Mouse (Mus musculus): ENCODE measurements around the gene Wdr24.

Wdr24 gene

DNA sequence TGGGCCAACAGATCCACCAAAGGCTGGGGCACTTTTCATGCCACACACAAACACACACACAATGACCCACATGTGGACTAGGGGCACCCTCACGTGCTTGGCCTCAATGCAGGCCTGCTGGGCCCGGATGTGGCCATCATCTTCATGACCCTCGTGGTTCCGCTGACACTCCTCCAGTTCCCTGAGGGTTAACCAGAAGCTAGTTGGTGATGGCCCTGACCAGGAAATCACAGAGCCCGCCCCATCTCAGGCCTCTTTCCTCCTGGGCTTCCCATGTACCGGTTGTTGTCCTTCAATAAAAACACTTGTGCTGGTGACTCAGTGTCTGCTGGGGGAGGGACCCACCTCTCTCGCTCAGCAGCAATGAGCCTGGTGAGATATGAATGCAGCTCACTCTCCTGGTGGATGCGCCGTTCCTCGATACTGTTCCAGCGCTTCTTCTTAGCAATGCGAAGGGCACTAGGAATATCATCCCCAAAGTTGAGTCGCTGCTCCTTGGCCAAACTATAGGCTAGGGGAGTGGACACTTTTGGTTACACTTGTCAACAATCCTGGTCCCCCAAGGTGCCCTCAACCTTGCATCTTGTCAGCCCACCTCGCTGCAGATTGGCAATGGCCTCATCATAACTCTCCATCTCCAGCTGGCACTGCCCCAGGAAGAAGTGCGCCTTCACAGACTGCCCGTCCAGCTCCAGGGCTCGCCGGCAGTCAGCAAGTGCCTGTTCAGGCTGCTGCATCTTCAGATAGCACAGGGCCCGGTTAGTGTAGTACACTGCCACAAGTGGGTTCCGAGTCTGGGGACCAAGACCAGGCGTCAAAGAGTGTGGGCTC lies 8.2 kb downstream of the Wdr24 start:
- no peak for DNase-seq (ENCODE audit: low spot score)

DNA sequence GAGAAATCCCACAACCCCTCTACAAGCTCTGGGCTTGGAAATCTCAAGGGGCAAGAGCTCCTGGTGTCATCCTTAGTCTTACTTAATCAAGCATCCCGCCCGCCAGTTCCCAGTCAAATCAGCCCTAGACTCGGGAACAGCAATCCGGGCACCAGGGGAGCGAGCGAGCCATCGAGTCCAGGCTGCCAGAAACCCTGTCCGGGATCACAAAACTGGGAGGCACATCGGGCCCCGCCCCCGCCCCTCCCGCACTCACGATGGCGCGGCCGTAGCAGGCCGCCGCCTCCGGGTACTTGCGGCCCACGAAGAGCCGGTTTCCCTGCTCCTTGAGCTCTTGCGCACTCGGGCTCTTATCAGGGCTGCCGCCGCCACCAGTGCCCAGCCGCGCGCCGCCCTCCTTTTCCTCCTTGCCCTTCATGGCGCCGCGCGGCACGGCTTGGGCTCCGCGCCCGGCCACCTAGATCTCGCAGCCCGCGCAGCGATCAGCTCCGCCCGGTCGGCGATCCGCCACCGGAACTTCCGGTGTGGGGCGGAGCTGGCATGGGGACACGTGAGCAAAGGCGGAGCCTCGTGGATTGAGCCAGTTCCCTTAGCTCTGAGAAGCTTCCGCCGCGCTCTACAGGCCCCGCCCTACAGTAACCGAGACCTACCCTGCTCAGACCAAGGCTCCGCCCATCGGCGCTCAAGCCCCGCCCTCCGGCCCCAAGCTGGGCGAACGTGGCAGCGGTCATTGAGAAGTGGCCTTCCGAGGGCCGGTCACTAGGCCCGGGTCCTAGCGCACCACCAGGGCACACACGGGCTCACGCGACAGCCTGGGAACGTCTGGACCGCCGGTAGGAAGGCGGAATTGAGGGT lies 9.2 kb downstream of the Wdr24 start:
- DNase-seq (ENCODE audit: low spot score) = peak; percentile 99

DNA sequence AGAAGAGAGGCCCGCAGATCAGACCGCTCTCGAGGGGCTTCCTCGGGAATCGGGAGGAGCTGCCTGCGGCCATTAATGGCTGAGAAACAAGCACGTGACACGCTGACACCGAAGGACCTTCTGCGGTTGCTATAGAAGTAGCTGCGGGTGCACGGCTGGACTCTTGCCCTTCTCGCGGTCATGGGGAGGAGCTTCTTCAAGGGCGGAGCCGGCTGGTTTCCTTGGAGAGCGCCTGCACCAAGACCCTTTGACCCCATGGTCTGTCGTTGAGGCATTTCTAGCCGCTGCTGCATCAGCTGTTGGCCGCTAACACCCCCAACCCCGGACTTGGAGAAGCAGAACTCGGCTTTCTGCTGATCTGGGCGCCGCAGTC lies 9.8 kb downstream of the Wdr24 start, which contains the start of gene Stub1:
Gene Stub1, minus strand, starts transcription at position 114 of the 373 bp plus-strand sequence.
- peak; percentile 98 for DNase-seq (ENCODE audit: low spot score)

DNA sequence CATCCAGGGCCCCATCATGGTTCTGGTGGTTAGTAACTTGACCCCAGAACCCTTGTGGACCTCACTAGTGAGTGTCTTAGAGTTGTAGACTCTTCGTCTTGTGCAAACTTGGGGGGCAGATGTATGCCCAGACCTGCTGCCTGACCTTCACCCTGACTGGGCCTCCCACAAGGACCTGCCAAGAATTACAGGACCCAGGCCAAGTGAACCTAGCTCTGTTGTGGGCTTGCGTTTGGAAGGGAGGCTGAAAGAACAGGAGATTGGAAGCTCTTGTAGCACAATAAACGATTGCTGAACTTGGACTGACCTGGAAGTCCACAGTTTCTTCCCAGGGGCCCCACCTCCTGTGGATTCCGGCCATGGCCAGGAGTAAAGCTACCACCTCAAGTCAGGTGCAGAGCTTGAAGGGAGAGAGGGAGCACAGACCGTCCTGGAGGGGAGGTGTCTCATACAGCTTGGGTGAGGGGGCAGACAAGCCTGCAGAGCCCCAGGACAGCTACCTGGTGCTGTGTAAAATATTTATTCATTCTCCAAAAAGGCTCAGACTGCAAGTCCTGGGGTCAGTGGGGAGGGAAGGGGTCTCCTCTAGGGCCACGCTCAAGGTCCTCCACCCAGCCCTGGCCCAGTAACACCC lies 10.7 kb downstream of the Wdr24 start:
- DNase-seq (ENCODE audit: low spot score) = no peak

DNA sequence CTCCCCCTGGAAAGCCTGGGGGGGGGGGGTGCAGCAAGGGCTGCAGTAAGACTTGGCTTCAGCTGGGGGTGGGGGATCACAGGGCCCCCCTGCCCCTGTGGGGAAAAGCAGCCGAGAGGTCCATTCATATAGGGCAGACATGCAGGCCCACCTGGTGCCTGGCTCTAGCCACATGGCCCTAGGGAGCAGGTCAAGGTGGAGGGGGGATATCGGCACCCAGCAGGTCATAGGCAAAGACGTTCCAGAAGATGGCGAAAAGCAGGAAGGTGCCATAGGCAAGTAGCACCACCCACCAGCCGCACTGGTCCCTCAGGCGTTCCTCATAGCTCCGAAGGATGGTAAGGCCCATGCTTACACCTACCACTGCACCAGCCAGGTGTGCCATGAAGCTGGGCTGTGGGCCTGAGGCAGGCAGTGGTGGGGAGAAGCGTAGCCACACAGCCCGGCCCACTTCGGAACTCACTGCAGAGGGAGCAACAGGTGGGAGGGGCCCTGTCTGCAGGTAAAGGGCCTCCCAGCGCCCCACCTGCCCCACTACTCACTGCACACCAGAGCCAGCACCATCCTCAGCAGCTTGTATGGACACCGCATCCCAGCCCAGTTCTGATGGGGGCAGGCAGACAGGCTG lies 11.3 kb downstream of the Wdr24 start:
- DNase-seq (ENCODE audit: low spot score) = no peak

DNA sequence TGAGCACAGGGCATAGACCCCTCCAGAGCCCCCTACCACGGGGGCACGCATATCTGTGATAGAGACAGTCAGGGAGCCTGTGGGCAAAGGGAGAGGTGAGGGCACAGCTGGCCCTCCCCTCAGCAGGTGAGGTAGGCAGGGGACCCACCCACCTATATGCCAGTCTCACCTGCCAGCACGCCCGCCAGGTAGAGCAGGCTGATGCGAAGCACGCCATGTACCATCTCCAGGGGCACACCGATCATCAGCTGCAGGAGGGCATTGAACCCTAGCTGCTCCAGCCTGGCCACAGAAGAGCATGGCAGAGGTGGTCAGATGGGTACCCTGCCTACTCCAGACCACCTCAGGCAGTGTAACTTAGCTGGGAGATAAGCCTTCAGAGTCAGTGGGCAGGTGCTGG lies 11.9 kb downstream of the Wdr24 start:
- no peak for DNase-seq (ENCODE audit: low spot score)

DNA sequence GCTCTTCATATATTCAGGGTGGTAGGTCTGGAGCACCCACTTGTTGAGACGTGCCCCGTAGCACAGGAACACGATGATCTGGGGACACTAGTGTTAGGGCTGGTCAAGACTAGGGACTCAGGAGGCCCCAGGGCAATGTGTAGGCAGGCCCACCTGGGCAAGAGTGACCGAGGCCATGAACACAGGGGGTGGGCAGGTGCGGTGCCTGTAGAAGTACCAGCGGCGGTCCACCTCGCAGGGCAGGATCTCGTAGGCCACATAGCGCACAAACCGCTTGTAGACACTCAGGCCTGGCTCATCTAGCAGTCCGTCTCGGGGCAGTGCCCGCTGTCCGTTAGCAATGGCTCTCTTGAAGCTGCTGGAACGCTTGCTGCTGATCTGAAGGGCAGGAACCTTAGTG lies 12.4 kb downstream of the Wdr24 start:
- no peak for DNase-seq (ENCODE audit: low spot score)

DNA sequence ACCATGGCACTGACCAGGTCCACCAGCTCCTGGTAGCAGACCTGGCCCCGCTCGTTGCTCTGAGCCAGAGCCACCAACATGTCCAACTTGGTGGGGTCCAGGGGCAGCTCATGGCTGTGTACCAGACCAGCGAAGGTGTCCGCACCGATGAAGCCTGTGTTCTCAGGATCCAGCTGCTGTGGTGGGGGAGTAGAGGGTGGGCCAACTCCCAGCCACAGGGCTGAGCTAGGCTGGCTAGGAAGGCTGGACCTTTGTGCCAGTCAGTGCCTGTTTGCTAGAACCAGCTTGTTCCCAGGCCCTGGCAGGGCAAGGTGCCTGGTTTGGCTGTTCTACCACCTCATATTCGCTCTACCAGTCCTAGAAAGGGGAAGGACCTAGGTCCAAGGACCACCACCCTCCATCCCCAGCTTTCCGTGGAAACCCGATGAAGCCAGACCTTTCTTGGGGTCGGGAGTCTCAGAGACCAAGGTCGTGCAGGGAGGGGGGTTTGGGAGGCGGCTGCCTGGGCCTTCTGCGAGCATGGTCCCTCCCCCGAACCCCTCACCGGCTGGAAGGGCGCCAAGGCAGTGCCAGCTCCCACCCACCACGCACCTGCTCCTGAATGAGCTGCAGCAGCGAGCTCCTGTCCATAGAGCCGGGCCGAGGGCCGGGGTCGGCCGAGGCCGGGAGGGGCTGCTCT lies 13.1 kb downstream of the Wdr24 start:
- no peak for DNase-seq (ENCODE audit: low spot score)

DNA sequence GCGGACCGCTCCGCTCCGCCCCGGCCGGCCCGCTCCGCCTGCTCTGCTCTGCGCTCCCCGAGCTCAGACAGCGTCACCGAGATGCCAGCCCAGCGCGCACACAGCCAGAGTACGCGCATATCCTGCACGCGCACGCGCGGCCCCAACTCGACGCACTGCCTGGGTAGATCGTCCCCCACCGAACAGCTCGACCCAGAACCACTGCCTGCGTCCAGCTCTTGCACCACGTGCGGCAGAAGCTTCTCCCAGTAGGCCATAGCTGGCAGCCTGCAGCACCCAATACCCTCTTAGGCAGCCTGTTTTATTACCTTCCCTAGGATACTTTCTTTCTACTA lies 13.6 kb downstream of the Wdr24 start, which contains the start of gene Rhbdl1:
Gene Rhbdl1, minus strand, starts transcription at position 220 of the 335 bp plus-strand sequence.
- peak; percentile 84 for DNase-seq (ENCODE audit: low spot score)

DNA sequence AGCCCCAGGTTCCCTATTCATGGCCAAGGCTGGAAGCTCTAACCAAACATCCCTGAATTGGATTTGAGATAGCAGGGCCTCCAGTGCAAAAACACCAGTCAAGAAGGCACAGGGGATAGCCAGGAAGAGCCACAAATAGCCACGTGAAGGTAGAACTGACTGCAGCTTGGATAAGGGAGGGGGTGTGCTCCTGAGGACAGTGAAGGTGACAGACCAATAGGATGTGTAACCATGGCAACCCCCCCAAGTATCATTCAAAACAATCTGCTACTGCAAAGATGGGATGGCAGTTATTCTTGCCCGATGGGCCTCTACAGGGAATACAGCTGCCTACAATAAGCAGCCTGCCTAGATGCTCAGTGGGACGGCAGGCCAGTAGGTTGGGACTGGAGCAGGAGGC lies 14.1 kb downstream of the Wdr24 start:
- no peak for DNase-seq (ENCODE audit: low spot score)

DNA sequence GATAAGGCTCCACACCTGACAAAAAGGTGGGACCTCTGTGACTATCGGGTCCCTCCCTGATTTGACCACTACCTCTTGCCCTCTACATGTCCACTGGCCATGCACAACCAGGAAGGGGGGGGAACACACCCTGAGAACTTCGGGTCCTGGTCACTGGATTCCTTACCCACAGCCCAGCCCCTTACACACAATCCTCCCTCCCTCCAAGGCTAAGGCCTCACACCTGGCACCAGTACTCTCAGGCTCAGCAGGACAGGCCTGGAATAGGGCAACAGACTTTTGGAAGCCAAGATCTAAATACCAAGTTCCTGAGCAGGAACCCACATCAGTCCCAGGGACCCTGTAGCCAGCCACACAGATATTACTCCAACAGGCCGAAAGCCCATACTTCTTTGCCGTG lies 15.5 kb downstream of the Wdr24 start:
- no peak for DNase-seq (ENCODE audit: low spot score)

DNA sequence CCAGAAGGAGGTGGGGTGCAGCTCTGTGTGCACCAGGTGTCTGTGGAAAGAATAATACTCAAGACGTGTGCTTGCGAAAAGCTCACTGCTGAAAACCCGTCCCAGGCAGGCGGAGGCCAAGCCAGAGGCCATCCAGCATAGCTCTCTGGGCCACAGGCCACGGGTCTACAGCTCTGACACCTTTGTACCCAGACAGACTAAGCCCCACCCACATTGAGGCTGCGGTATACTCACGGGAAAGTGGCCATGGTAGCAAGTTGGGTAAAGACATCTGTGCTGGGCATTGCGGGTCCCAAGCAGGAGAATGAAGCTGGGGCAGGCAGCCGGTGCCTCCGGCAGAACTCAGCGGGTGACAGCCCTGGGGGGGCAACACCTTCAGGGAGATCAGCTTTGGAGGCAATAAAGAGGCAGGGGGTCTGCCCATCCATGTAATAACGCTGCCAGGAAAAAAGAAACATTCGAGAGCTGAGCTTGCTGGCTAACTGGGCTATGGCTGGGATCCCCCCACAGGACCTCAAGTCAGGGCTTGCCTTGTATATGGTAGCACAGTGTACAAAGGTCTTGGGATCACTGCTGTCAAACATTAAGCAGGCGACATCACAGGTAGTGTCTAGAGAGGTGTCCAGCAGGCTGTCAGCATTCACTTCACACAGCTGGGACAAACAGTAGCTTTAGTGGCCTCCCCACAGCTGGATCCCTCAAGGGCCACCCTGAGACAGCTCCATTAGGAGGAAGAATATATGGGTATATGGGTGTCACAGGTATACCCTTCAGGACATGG lies 16.2 kb downstream of the Wdr24 start:
- DNase-seq (ENCODE audit: low spot score) = no peak

DNA sequence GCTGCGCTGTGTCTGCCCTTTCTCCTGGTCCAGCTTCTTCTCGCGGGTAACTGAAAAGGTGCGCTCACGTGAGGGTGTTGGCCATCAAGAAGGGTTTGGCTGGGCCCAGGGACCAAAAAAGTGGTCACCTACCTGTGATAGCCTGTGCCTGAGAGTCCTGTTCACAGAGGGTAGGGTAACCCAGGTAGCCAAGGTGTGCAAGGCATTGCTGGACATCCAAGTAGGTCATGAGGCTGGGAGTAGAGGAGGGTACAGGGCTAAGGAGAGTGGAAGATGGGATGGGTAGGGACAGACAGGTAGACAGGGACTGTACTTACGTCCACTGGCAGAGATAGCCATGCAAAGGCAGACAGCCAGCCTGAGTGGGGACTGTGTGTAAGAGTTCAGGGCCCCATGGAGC lies 17.1 kb downstream of the Wdr24 start:
- no peak for DNase-seq (ENCODE audit: low spot score)

DNA sequence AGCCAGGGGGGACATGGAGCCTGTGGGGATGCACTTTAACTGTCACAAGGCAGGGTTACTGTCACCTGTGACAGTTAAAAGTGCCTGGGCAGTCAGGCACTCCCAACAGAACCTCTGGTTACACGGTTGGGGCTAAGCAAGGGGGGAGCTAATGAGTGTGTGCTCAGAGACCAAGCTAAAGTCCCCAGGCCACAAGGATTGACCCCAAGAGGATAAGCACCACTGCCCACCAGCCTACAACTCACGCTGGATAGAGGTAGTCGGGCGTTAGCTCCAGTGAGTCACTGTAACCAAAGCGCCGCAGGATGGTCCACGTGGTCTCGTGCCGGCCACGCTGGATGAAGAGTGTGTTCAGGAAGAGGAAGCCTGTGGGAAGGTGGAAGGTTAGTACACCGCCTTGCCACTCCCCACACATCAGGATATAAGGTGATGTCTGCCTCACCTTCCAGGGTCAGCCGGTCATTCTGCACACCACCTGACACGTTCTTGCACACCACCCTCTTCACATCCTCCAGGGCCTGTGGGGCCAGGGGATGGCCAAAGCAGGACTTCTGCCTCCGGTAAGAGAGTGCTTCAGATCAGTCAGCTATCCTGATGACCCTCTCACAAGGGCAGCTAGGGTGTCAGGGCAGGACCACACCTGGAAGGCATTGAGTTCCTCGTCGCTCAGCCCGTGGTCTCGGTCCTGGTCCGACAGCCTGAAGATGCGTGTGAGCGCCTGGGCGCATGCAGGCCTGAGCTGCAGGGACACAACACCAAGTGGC lies 17.9 kb downstream of the Wdr24 start, which contains the start of gene Gm20683:
Gene Gm20683, minus strand, starts transcription at position 647 of the 764 bp plus-strand sequence.
- no peak for DNase-seq (ENCODE audit: low spot score)

DNA sequence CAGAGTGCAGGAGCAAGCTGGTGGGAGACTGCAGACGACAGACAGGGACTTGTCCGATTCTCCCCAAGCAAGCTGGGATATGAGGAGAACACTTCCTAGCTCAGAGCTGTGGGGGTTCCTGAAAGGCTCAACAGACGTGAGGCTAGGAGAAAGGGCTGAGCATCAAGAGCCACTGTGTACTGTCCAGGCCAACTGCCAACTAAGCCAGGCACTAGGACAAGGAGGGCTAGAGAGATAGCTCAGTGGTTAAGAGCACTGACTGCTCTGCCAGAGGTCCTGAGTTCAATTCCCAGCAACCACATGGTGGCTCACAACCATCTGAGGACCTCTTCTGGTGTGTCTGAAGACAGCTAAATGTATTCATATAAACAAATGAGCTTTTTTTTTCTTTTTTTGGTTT lies 19.1 kb downstream of the Wdr24 start:
- DNase-seq (ENCODE audit: low spot score) = no peak

DNA sequence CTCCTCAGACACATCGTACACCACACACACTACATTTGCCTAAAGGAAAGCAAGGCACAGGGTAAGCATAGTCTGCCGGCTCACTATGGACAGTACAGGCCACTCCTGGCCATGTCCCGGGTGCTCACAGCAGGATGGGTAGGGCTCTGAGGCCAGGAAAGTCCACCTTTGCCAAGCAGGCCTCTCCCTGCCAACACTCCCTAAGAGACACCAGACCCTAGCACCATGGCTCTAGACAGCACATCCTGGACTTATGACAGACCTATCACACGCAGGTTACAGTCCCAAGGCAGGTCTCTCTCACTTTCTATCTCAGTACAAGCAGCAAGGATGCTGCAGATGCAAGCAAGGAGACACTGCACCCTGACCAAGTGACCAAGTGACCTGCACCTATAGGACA lies 19.7 kb downstream of the Wdr24 start:
- no peak for DNase-seq (ENCODE audit: low spot score)

DNA sequence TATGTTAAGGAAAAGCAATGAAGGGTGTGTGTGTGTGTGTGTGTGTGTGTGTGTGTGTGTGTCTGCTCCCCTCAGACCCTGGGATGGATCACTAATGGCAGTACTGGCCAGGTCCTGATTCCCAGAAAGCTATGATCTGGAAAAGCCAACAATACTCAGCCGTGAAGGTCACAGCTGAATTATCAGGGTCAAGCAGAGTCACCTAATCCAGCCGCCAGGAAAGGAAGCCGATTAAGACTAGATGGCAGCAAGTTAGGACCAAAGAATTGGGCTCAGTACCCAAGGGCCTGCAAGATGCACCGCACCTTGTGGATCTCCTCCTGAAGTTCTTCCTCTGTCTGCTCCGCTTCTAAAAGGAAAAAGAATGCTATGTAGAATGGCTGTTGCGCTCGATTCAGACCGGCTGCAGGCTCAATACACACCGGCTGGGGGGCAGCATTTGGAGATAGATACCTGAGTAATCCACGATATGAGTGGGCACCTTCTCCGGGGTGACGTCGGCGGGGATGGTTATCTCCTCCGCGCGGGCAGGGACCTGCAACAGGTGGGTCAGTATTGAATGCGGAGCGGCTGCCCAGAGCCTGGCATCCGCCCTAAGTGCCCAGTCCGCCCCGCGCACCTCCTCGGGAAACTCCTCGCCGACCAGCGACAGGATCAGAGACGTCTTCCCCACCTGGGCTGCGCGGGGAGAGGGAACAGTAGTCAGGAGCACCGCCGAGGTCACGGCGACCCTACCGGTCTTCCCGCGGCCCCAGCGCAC lies 20.4 kb downstream of the Wdr24 start:
- DNase-seq (ENCODE audit: low spot score) = no peak

DNA sequence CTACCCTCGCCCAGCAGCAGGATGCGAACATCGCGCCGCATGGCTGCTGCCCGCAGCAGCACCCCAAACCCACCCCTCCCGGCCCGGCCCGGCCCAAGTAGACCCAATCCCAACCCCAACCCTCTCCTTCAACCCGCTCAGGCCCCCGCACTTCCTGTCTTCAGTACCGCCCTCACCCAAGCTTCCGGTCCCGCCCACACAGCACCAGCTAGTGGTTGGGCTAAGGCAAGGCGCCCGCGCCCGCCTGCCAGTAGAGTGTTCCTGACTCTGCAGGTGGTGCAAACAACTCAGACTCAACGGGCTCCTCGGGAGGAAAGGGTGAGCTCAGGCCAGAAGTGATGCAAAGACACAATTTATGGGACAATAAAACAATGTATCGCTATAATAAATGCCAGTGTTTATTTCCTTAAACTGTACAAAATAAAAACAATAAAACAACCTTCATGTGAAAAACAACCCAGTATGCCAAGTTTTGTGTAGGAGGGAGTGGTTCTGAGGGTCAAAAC lies 21.0 kb downstream of the Wdr24 start, which contains the start of gene Rhot2:
Gene Rhot2, minus strand, starts transcription at position 456 of the 506 bp plus-strand sequence.
- DNase-seq (ENCODE audit: low spot score) = peak; percentile 97

DNA sequence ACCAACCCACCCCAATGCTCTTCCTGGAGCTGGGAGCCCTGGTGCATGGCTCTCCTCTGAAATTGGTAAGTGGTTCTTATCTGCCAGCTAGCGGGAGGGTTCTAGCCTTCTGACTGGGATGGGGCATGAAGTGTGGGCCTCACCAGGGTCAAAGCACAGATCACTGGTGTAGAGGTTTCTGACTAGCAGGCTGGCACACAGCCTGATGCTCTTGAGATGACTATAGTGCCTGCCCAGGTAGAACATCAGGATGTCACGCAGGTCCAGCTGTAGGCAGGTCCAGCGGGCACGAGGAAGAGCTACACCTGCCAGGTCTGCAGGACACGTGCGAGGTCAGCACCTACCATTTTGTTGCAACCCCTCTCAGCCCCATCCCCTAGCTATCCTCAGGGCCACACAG lies 36.8 kb downstream of the Wdr24 start:
- no peak for DNase-seq (ENCODE audit: low spot score)

Data from embryo, embryonic 10 days (tissue).